Mouse (Mus musculus): ENCODE results near the gene D8Ertd738e. TPM values are rescaled to one million over a fixed set of nuclear protein-coding genes. Genes with fewer than 3 reads are reported as not detected.
A peak's percentile ranks its signal among the peaks of the same experiment; 100 is the strongest.

The D8Ertd738e gene
- polyA plus RNA-seq, 1 experiment from 2014 or later: 339 TPM

GRCm38 (mm10) chr8:84206666-84207065, 42.9 kb downstream of the D8Ertd738e start:
- no peak overlapping the region for H3K9ac ChIP-seq (replicated peaks; ENCODE audit: low read depth)
- no peak for DNase-seq (ENCODE audit: low spot score)
- WGBS: 85% methylated on average over 3 of the region's 3 CpGs
- no peaks in the 10 kb centered on the region for H3K27me3 ChIP-seq (replicated peaks; ENCODE audit: insufficient read depth, low read length)
- no peaks in the 10 kb centered on the region for H3K9me3 ChIP-seq (ENCODE audit: low read length)
- TF ChIP-seq EP300 (IDR thresholded peaks at IDR 0.05): no peak
- TF ChIP-seq CTCF (IDR thresholded peaks at IDR 0.05): peak; percentile 45
- H3K36me3 ChIP-seq (ENCODE audit: insufficient read depth, low read length): peaks cover 24% of the 10 kb centered on the region; the same call in 1 of the 2 replicates
- no peak overlapping the region for H3K4me2 ChIP-seq (replicated peaks; ENCODE audit: low read depth, low read length)
- no peak for ATAC-seq
- no peak overlapping the region for H3K27ac ChIP-seq (ENCODE audit: low read length)
- H3K4me1 ChIP-seq (ENCODE audit: insufficient read depth, low read depth, low read length): peaks cover 4% of the 10 kb centered on the region
- no peak overlapping the region for H3K4me3 ChIP-seq (ENCODE audit: low read depth, low read length)

DNA sequence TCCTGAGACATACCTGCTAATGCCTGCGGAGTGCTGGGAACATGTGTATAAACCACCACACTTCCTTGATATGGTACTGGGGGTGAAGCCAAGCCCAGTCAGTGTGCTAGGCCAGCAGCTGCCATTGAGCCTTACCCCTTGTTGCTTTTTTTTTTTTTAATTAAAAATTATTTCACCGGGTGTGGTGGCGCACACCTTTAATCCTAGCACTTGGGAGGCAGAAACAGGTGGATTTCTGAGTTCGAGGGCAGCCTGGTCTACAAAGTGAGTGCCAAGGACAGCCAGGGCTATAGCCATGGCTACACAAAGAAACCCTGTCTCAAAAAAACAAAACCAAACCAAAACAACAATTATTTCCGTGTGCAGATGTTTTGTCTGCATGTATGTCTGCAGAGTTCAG, 44.4 kb downstream of the D8Ertd738e start:
- no peak overlapping the region for H3K4me3 ChIP-seq (ENCODE audit: low read depth, low read length)
- no peak overlapping the region for H3K27ac ChIP-seq (ENCODE audit: low read length)
- DNase-seq (ENCODE audit: low spot score): no peak
- no peaks in the 10 kb centered on the region for H3K9me3 ChIP-seq (ENCODE audit: low read length)
- no peak overlapping the region for H3K4me2 ChIP-seq (replicated peaks; ENCODE audit: low read depth, low read length)
- no peak overlapping the region for H3K9ac ChIP-seq (replicated peaks; ENCODE audit: low read depth)
- H3K27me3 ChIP-seq (replicated peaks; ENCODE audit: insufficient read depth, low read length): no peaks in the 10 kb centered on the region
- H3K36me3 ChIP-seq (ENCODE audit: insufficient read depth, low read length): peaks cover 24% of the 10 kb centered on the region; the same call in 1 of the 2 replicates
- H3K4me1 ChIP-seq (ENCODE audit: insufficient read depth, low read depth, low read length): peaks cover 7% of the 10 kb centered on the region
- ATAC-seq: no peak
- WGBS: 91% methylated on average over 5 of the region's 5 CpGs
- no peak for TF ChIP-seq EP300 (IDR thresholded peaks at IDR 0.05)
- TF ChIP-seq CTCF (IDR thresholded peaks at IDR 0.05): no peak

GRCm38 (mm10) chr8:84203975-84204772, 45.3 kb downstream of the D8Ertd738e start:
- peaks cover 18% of the 10 kb centered on the region; the same call in 1 of the 2 replicates for H3K36me3 ChIP-seq (ENCODE audit: insufficient read depth, low read length)
- H3K4me1 ChIP-seq (ENCODE audit: insufficient read depth, low read depth, low read length): peaks cover 8% of the 10 kb centered on the region
- 30% methylated on average over 13 of the region's 13 CpGs for WGBS
- H3K9me3 ChIP-seq (ENCODE audit: low read length): no peaks in the 10 kb centered on the region
- peak overlapping the region; percentile 83 for H3K4me3 ChIP-seq (ENCODE audit: low read depth, low read length)
- H3K4me2 ChIP-seq (replicated peaks; ENCODE audit: low read depth, low read length): peak overlapping the region; percentile 89
- H3K9ac ChIP-seq (replicated peaks; ENCODE audit: low read depth): peak overlapping the region; percentile 97
- H3K27me3 ChIP-seq (replicated peaks; ENCODE audit: insufficient read depth, low read length): no peaks in the 10 kb centered on the region
- peak; percentile 75 for TF ChIP-seq EP300 (IDR thresholded peaks at IDR 0.05)
- peak; percentile 61 for TF ChIP-seq CTCF (IDR thresholded peaks at IDR 0.05)
- peak; percentile 52 for ATAC-seq
- peak; percentile 89 for DNase-seq (ENCODE audit: low spot score)
- H3K27ac ChIP-seq (ENCODE audit: low read length): peak overlapping the region; percentile 99

DNA sequence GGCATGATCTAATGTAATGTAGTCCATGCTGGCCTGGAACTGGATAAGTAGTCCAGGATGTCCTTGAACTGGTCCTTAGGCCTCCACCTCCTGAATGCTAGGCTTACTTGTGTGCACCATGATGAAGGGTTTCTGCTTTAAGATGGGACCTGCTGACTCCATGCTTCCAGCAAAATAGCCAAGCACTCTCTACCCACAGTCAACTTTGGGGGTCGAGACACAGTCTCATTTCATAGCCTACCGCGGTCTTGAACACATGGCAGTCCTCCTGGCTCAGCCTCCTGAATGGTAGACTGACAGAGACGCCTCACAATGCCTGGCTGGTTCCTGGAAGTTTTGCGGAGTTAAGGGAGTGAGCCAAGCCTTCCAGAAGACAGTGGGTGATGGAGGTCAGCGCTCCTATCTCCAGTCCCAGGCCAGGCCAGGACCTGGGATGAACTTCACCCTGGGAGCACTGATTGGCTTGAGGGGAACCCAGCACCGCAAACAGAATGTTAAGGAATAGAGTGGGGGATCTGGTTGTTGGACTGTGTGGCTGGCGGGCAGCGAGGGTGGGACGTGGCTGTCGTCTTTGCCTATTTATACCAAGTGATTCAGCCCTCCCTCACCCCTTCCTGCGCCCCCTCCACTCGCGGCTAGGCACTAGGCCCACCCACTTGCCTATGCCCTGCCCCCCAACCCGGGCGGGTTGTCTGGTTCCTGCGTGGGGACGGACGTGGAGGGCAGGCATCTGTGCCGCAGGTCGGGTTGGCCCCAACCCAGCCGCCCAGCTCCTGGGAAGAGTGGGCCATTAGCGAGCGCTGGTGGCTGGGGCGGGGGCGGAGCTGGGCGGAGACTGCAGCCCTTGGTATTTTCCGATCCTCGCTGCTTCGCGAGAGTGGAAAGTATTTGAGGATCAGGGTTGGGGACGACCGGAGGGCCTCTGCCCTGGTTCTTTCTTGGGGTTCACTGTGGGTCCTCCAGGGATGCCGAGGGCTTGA, 46.3 kb downstream of the D8Ertd738e start:
- Histone ChIP-seq H3K4me2 (replicated peaks; ENCODE audit: low read depth, low read length) (peak overlapping the region; percentile 89), H3K4me1 (ENCODE audit: insufficient read depth, low read depth, low read length) (peaks cover 14% of the 10 kb centered on the region), H3K9ac (replicated peaks; ENCODE audit: low read depth) (peak overlapping the region; percentile 97), H3K9me3 (ENCODE audit: low read length) (no peaks in the 10 kb centered on the region), H3K4me3 (ENCODE audit: low read depth, low read length) (peak overlapping the region; percentile 83), H3K27ac (ENCODE audit: low read length) (peak overlapping the region; percentile 99), H3K36me3 (ENCODE audit: insufficient read depth, low read length) (peaks cover 10% of the 10 kb centered on the region; the same call in 1 of the 2 replicates), H3K27me3 (replicated peaks; ENCODE audit: insufficient read depth, low read length) (no peaks in the 10 kb centered on the region)
- TF ChIP-seq CTCF (IDR thresholded peaks at IDR 0.05) (no peak), EP300 (IDR thresholded peaks at IDR 0.05) (peak; percentile 77)
- ATAC-seq (peak; percentile 64), DNase-seq (ENCODE audit: low spot score) (peak; percentile 93)
- 5% methylated on average over 33 of the region's 34 CpGs for WGBS

- H3K9me3 ChIP-seq (ENCODE audit: low read length): no peaks in the 10 kb centered on the region
- no peak for TF ChIP-seq CTCF (IDR thresholded peaks at IDR 0.05)
- peak; percentile 82 for TF ChIP-seq EP300 (IDR thresholded peaks at IDR 0.05)
- WGBS: 39% methylated on average over 9 of the region's 9 CpGs
- H3K4me1 ChIP-seq (ENCODE audit: insufficient read depth, low read depth, low read length): peaks cover 21% of the 10 kb centered on the region
- peak overlapping the region; percentile 97 for H3K9ac ChIP-seq (replicated peaks; ENCODE audit: low read depth)
- peak overlapping the region; percentile 89 for H3K4me2 ChIP-seq (replicated peaks; ENCODE audit: low read depth, low read length)
- H3K36me3 ChIP-seq (ENCODE audit: insufficient read depth, low read length): peaks cover 10% of the 10 kb centered on the region; the same call in 1 of the 2 replicates
- no peaks in the 10 kb centered on the region for H3K27me3 ChIP-seq (replicated peaks; ENCODE audit: insufficient read depth, low read length)
- ATAC-seq (peak; percentile 16), DNase-seq (ENCODE audit: low spot score) (peak; percentile 85)
- peak overlapping the region; percentile 83 for H3K4me3 ChIP-seq (ENCODE audit: low read depth, low read length)
- H3K27ac ChIP-seq (ENCODE audit: low read length): peak overlapping the region; percentile 99
These were observed 47.1 kb downstream of the D8Ertd738e start for GRCm38 (mm10) chr8:84202466-84202865.
